Mouse (Mus musculus) layer of hippocampus, postnatal 14 days (tissue): ENCODE results near the gene Ppip5k1. TPM values are rescaled to one million over a fixed set of nuclear protein-coding genes. Genes with fewer than 3 reads are reported as not detected.
"Not testable (repeated sequence)": the region's sequence is repeated elsewhere in the genome, so short reads cannot be mapped to it uniquely, and the experiment has no call there.

ENCODE experiments used
- DNase-seq, 2 experiments: peaks; one replicate each; pipeline ENCODE4 v3.0.0; 2021 to 2022; ENCODE audit warnings: low spot score in 2 of 2, mixed read lengths in 1 of 2
- long read RNA-seq, 2 experiments: library from polyadenylated mRNA; stranded (forward); transcript quantifications; one replicate each; pipeline ENCODE4 v2.0.0; 2021
- total RNA-seq, 2 experiments: library from RNA; stranded (reverse); gene quantifications; 2 replicates each; pipeline ENCODE4 v1.2.3; 2021

Gene Ppip5k1
- 10 to 100 TPM; 69.1 to 74.4 TPM for total RNA-seq
- long read RNA-seq, experiment 1, full-length matches to known transcripts = 7 of 15 reads
- long read RNA-seq, experiment 1, partial matches to known transcripts = 3 of 15 reads
- long read RNA-seq, experiment 1, other reads (novel, unspliced or antisense) = 5 of 15 reads
- long read RNA-seq, experiment 2, full-length matches to known transcripts = 3 of 23 reads
- long read RNA-seq, experiment 2, partial matches to known transcripts = 8 of 23 reads
- long read RNA-seq, experiment 2, other reads (novel, unspliced or antisense) = 12 of 23 reads

DNA sequence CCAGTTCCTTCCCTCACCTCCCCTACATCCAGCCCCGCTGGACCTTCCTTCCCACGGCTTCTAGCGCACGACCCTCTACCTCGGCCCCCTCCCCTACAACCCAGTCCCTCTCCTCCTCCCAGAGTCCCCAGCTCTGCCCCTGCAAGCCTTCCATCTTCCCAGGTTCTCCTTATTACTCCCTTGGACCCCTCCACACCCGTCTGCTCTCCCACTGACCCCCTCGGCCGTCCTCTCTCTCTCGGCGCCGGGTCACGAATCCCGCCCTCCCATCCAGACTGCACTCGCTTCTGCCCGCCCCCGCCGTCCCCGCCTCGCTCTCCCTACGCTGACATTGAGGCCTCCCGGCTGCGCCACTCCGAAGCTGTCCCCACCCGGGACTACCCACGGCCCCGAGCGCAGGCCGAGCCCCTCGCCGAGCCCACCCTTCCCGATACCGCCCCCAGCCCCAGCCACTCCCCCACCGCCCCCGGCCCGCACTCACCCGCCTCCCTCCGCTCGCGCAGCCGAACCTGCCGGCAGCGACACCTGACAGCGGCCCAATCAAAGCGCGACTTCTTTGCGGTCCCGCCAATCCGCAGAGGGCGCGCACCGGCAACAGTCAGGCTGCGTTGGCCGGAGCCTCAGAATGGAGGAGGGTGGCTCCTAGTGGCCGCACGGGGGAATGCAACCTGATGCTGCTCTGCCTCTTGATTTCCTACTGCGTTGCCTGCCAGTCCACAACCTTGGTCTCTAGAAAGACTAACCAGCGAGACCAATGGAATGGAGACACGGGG is at the start of gene Ppip5k1:
Gene Ppip5k1 (minus strand): TSS at position 577 of the 773 bp plus-strand sequence.
- peak; percentile 98 for DNase-seq

DNA sequence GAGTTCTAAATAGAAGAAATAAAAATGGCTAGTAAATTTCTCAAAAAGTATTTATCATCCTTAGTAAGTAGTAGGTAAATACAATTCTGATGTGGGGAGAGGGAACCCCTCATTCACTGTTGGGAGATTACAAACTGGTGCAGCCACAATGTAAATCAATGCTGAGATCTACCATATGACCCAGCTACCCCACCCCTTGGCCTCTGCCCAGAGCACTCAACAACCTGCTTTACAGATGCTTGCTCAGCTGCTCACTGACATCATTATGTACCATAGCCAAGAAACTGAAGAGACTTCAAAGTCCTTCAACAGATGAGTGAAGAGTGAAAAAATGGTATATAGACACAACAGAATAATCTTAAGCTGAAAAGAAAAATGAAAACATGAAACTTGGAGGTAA is 48.1 kb upstream of the Ppip5k1 start:
- DNase-seq = no peak

DNA sequence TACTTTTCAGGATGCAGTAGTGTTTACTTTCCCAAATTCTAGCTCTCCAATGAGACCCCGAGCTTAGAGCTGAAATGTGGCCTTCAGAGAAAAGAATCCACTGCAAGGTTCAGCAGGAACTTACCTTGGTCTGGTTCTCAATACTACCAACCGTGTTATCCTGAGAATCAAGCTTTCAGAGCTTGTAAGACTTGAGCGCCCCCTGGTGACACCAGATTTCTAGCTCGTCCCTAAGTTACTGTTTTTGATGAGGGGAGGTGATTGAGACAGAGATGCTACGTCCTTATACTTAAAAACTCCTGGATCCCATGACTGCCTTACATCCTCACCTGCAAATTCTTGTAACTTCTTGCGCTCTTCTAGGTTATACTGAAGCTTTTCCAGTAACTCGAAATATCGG is 41.4 kb upstream of the Ppip5k1 start:
- DNase-seq = peak; percentile 81 to 82

DNA sequence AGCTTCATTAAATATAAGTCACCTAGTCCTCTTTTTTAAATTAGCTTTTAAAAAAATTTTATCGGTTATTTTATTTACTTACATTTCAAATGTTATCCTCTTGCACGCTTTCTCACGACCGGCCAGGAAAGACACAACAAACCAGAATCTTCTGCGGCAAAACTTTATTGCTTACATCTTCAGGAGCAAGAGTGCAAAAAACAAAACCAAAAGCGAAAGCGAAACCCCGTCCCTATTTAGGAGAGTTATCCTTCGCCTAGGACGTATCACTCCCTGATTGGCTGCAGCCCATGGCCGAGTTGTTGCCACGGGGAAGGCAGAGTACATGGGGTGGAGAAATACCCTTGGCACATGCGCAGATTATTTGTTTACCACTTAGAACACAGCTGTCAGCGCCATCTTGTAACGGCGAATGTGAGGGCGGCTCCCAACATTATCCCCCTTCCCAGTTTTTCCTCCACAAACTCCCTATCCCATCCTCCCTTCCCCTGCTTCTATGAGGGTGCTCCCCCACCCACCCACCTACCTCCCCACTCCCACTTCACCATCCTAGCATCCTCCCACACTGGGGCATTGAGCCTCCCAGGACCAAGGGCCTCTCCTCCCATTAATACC is 31.9 kb upstream of the Ppip5k1 start, which contains the start of gene Strc:
Gene Strc (minus strand): TSS at position 208 of the 615 bp plus-strand sequence.
- not testable (repeated sequence) for DNase-seq

DNA sequence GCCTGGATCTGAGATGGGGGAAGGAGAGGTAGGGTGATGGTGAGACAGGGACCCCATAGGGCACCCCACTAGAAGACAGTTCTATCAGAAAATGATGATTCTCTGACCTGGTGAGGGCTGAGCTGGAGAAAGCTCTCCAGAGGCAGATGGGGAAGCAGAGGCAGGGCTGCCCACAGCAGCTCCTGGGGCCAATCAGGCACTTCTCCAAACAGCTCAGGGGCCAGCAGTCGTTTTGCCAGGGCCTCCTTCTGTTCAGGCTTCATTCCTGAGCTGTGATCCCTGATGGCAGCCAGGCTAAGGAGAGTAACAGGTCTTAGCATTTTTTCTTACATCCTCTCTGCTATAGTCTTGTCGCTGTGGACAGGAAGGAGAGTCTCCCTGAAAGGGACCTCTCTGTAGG is 19.6 kb upstream of the Ppip5k1 start:
- no peak for DNase-seq

DNA sequence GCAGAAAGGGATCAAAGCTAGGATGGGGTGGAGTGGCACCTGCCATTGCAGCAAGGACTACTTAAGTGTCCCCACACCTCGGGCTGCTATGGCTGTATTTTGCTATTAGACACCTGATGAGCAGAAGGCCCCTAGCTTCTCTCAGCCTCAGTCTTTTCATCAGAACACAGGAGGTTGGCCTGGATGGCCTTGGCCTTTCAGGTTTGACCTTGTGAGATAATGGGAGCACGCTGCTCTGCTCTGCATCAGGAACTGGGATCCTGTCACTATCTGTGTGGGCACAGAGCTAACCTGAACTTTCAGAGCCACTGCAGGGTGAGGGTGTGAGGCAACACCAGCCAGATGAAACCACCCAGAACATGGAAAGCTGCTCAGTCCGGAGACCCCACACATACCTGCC is 17.1 kb upstream of the Ppip5k1 start:
- DNase-seq = no peak

DNA sequence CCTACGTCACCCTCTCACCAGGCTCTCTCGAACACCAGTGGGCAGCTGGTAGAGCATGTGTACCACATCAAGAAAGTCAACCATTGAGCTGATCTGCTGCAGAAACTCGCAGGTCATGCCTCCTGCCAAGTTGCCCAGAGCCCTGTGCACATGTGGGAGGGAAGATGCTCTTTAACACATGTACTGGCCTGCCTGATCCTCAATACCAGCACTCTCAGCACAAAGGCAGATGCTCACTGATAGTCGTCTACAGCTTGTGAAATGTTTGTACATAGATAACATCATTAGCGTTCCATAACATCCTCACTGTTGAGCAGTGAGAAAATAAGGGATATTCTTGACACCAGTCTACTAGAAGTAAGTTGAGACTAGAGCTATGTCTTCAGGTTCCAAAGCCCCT is 15.7 kb upstream of the Ppip5k1 start:
- no peak for DNase-seq

DNA sequence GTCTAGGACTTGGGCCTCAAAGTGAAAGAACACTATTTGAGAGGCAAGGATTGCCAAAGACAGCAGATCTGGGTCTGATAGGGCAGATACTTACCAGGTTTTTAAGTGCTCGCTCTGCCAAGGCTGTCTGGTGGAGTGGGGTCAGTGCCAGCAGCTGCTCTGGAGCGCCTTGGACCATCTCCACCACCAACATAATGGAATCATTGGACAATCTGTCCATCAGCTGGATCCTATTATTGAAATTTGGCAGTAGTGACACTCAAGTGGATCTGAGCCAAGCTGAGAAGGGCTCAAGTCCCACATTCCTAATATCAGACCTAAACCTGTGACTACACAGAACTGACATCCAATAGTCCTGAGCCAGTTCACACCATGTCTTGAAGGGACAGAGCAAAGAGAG is 13.6 kb upstream of the Ppip5k1 start:
- peak in 1 of 2 experiments; percentile 61 for DNase-seq

DNA sequence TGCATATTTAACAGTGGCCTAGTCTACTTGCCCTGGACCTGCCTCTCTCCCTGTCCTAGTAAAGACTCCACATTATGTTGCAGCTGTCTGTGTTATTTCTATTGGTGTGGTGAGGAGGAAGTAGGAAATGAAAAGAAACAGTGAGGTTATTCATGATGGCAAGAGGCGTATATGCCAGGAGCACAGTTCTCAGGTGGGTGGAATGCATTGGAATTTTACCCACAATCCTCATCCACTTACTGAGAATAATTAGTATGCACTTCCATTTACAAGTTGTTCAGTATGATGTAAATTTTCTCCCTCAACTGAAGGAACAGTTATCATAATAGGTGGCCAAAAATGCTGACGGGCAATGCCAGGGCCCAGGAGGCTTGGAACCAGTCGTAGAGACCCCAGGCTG is 8.5 kb upstream of the Ppip5k1 start:
- no peak for DNase-seq

DNA sequence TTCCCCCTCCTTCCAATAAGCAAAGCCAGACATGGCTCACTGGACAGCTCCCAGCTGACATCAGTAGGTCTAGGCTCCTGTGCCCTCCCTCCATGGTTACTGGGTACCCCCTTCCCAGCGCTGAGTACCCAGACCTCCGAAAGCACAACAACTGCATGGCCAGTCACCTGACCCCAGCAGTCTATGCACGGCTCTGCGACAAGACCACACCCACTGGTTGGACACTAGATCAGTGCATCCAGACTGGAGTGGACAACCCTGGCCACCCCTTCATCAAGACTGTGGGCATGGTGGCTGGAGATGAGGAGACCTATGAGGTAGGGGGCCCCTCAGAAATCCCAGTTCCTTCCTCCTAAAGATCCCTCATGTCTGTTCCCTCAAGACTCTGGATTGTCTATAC is 4.3 kb upstream of the Ppip5k1 start:
- DNase-seq = no peak

DNA sequence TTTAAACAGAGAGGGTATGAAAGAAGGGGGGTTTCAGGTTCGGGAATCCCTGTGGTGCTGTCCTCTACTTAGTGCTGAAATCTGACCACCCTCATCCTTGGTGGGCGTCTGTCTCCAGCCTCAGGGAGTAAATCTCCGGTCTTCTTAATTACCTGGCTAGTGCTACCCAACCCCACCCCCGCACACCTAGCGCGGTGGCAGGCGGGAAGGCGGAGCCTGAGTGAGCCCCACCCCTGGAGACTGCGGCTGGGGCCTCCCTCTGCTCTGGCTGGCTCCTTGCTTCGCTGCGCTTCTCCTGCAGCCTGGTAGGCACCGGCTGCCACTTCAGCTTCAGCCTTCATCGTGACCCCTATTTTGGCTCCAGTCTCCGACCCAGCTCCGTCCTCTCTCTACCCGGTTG is 3.2 kb upstream of the Ppip5k1 start:
- peak; percentile 79 to 80 for DNase-seq

DNA sequence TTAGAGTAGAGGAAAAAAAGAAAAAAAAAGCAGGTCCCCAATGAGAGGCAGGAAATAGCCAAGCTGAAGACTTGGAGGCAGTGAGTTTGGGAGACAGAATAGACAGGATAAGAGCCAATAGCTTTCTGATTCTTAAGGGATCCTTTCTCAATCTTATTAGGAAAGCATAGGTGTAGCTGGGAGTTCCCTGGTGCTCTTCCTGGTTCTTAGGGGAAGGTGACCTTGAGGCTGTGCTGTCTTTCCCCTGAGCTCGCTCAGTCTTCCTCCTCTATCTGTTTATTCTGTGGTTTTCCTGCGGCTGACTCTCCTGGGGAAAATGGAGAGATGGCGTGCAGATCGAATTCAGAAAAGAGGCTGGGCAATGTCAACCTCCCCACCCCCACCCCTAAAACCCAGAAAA is 2.8 kb upstream of the Ppip5k1 start:
- no peak for DNase-seq

DNA sequence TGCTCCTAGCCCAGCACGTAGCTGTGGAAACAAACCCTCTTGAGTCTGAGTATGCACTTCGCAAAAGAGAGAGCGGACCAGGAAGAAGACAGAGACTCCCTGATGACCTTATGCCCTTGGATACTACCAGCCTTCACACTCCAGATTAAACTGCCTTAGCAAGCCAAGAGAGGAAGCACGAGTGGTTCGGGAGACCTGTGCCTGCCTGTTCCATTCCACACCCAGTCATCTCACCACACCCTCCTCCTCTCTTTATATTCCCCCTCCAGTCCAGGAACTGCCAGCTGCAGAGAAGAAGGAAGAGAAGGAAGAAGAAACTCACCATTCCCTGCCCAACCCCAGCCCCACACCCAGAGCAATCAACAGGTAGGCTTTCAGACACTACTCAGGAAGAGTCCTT is 2.3 kb upstream of the Ppip5k1 start, which contains the start of gene Ckmt1:
Gene Ckmt1 (plus strand): TSS at position 221 of the 400 bp plus-strand sequence.
- no peak for DNase-seq

DNA sequence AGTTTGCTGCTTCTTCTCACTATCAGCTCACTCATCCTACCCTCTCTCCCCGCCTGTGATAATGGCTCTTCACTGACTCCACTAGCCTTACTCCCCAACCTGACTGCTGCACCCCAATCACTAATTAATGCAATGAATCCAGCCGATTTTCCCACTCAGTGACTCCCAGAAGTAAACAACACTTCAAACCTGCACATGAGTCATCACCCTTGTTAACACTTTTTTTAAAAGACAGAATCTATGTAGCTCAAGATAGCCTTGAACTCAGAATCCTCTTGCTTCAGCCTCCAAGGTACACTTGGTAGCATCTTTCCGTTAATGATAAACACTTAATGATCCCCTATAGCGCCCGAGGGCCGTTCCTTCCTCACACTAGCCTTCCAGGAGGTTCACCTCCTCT is 818 bp downstream of the Ppip5k1 start:
- DNase-seq = no peak

DNA sequence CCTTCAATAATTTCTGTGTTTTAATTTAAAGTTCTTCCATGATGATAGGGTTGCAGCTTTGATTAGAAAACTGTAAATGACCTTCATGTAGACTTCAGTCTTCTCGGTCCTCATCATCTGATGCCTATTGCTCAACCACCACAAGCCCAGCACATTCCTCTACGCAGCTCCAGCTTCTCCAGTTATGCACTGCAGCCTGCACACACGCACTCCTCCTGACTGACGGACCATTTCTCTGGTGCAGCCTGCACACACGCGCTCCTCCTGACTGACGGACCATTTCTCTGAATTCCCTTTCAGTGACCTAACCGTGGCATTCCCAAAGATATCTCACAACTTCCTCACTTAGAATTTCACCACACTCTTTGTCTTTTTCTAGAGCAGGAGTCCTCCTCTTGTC is 2.0 kb downstream of the Ppip5k1 start:
- DNase-seq = no peak

DNA sequence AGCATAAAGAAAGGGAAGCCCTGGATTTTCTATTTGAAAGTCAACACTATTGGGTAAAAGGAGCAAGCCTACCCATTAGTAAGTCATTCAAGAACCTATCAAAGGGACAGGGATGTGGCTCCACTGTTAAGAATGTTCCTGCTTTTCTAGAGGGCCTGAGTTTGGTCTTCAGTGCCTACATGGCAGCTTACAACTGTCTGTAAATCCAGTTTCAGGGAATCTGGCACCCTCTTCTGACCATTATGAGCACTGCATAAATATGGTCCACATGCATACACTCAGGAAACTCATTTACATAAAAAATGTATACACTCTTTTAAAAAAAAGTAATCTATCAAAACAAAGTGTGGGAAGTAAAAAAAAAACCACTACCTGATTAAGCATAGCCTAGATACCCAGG is 16.1 kb downstream of the Ppip5k1 start:
- no peak for DNase-seq

DNA sequence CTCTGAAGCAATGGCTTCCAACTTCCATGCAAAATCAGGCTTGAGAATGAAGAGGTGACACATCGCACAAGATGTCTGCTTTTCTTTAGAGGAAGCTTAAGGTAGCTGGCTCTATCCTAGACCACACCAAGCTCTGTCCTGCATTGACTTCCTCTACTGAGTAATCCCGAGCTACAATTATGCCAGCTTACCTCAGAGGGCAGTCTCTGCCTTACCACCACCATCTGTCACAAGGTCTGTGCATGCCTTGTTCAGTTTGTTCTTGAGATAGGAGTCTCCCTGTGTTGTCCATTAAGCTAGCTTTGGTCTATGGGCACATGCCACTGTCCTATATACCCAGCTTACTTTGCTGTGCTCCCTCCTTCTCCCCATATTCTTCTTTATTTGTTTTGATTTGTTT is 25.7 kb downstream of the Ppip5k1 start:
- no peak for DNase-seq

DNA sequence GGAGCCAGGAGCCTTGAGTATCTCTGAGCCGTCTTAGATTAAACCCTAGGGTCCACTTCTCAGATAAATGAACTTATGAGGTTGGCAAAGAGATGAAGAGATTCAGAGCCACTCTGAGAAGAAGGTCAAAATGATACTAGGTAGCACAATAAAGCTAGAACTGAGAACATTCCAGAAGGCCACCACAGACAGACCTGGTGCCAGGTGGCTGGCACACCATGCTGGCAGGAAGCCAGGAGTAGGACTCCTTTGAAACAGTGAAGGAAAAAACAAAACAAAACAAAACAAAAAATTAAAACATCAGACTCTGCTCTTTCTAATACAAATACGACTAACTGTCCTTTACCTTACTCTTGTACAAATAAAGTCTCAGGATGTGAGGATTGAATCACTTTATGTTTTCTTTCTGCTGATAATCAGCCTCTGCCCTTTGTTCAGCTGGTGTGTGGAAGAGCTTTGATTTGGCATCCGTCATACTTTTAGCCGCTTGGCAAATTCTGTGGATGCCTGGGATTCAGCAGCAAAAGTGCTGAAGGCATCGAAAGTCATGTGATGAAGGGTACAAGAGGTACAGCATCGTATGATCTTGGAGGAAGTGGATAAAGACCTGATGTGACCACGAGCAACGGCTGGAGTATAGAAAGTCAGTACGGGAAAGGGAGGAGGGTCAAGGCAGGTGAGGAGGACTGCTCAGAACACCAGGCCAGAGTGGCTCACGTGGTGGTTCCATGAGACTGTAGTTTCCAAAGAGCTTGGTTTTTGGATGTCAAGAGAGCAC is 31.3 kb downstream of the Ppip5k1 start:
- no peak for DNase-seq

DNA sequence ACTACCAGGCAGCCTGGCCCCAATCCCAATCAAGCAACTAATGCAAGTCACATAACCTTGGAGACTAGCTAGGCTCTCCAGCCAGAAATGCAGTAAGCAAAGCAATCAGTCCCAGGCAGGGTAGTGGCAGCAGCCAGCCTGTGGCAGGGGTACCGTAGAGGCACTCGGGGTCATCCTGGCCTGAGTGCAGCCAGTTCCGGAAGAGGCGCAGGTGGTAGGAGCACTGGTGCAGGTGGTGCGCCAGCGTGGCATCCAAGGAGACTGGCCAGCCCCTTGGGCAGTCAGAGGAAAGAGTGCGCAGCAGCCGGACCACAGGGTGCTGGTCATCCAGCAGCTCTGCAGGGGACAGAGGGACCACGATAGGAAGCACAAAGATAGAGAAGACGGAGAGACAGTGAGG is 32.2 kb downstream of the Ppip5k1 start:
- DNase-seq = no peak

DNA sequence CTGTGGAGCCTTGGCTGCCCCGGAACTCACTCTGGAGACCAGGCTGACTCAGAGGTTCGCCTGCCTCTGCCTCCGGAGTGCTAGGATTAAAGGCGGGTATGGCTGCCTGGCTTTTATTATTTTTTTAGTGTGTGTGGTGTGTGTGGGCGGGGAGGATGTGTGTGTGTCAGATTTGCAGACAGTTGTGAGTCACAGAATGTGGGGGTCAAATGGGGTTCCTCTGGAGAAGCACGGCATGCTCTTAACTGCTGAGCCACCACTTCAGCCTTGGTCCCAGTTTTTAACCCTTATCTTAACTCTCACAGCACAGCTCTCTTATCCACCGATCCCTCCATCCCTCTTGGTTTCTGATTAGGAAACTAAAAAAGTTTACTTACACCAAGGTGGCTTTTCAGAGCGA is 38.9 kb downstream of the Ppip5k1 start:
- DNase-seq = no peak

DNA sequence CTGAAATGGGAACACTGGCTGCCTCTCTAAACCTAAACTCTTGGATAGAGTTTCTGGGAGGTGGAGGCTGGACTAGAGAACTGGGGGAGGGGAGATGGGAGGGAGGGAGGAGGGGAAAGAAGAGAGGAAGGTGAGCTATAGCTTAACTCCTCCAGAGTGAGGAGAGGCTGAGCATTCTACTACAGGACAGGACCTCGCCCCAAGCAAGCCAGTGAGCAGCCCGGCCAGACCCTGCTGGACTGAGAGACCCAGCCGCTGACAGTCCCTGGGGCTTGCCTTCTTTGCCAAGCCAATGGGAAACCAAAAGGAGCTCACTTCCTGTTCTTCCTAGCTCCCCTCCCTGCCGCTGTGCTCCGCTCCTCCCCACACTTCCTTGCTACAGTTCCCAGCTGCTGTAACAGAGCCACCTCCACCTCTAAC is 46.2 kb downstream of the Ppip5k1 start:
- no peak for DNase-seq
